Mouse (Mus musculus): ENCODE data around the gene Lrp10. TPM values are rescaled to one million over a fixed set of nuclear protein-coding genes. Genes with fewer than 3 reads are reported as not detected.

Lrp10 gene
- polyA plus RNA-seq, 1 experiment from 2014 or later, result 35.2 TPM

DNA sequence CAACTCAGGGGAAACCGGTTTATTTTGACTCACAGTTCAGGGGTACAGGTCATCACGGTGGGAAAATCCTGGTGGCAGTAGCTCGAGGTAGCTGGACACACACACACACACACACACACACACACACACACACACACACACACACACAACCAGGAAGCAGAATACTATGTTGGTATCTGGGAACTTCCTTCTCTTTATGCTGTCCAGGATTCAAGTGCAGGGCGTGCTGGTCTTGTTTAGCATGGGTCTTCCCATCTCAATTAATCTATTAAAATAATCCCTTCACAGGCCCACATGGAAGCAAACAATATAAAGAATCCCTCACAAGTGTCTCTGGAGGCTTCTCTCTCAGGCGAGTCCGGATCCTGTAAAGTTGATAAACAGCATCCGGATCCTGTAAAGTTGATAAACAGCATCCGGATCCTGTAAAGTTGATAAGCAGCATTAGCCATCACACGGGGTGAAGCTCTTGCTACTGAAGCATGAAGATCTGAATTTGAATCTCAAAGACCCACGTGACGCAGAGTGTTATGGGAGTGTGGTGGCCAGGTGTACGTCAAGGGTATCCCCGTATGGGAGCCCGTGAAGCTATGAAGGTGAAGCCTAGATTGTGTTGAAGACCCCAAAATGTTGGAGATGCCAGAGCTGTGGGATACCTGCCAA, 5.9 kb upstream of the Lrp10 start:
- Histone ChIP-seq H3K9me3 (replicated peaks; ENCODE audit: control insufficient read depth, low read length) (no peaks in the 10 kb centered on the region), H3K4me1 (ENCODE audit: control insufficient read depth, insufficient read depth, low read length) (no peaks in the 10 kb centered on the region), H3K27ac (ENCODE audit: low read depth, low read length) (no peak overlapping the region), H3K9ac (ENCODE audit: low read depth, low read length) (no peak overlapping the region), H3K27me3 (ENCODE audit: control insufficient read depth, insufficient read depth, low read length) (no peaks in the 10 kb centered on the region), H3K36me3 (ENCODE audit: control insufficient read depth, insufficient read depth, low read length) (no peaks in the 10 kb centered on the region), H3K4me3 (ENCODE audit: low read depth, low read length) (no peak overlapping the region), H3K4me2 (no peak overlapping the region)
- no peak for ATAC-seq (replicated peaks; ENCODE audit: insufficient number of reproducible peaks, low FRiP score, low TSS enrichment)
- 74% methylated on average over 14 of the region's 14 CpGs for WGBS (ENCODE audit: insufficient replicate concordance)

DNA sequence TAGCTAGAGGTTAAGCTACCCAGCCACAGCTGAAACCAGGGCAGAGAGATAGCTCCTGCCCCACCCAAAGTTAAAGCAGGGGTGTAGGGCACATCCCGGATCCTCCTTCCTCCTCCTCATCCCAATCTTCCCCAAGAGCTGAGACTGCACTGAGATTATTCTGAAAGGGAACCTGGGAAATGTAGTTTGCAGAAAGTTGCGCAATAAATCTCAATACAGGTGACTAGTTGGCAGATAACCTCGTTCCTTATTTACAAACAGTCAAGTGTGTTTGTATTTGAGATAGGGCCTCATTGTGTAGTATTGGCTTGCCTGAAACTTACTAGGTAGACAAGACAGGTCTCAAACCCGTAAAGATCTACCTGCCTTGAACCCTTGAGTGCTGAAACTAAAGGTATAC, 1.8 kb upstream of the Lrp10 start:
- H3K27me3 ChIP-seq (ENCODE audit: control insufficient read depth, insufficient read depth, low read length), result no peaks in the 10 kb centered on the region
- peaks cover 9% of the 10 kb centered on the region for H3K4me1 ChIP-seq (ENCODE audit: control insufficient read depth, insufficient read depth, low read length)
- 77% methylated on average over 4 of the region's 4 CpGs for WGBS (ENCODE audit: insufficient replicate concordance)
- no peak overlapping the region for H3K9ac ChIP-seq (ENCODE audit: low read depth, low read length)
- no peak overlapping the region for H3K27ac ChIP-seq (ENCODE audit: low read depth, low read length)
- no peak for ATAC-seq (replicated peaks; ENCODE audit: insufficient number of reproducible peaks, low FRiP score, low TSS enrichment)
- no peaks in the 10 kb centered on the region for H3K9me3 ChIP-seq (replicated peaks; ENCODE audit: control insufficient read depth, low read length)
- no peak overlapping the region for H3K4me3 ChIP-seq (ENCODE audit: low read depth, low read length)
- H3K36me3 ChIP-seq (ENCODE audit: control insufficient read depth, insufficient read depth, low read length), result no peaks in the 10 kb centered on the region
- no peak overlapping the region for H3K4me2 ChIP-seq

DNA sequence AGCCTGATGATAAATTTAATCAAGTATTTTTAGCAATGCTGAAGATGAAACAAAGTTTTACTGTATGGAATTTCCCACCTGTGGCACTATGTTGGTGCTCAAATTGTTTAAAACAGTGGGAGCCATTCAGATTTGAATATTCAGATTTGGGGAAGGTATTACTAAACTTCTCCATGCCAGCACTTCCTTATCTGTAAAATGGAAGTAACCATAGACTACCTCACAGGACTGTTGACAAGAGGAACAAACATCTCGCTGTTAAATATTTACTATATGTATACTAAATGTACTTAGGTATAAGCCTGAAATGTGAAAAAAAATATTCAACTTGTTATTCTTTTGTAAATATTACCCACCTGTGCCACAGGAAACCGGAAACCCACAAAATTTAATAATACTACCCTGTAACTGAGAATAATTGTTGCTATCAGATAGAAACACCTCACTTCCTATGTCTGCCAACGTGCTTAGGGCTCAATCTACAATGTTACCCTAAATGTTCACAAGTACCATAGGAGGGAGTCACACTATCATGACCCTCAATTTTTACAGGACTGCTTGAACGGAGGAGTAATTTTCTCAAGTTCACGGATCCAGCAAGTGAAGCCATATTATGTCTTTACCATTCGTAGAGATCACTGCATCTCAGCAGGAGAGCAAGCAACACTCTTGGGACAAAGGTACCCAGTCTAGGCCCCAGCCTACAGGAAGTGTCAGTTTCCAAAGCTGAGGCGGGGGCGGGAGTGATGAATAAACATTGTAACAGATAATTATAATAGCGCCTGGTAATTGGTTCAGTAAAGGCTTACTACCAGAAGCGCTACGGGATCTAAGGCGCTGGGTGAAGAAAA, 604 bp upstream of the Lrp10 start:
- Histone ChIP-seq H3K4me3 (ENCODE audit: low read depth, low read length) (peak overlapping the region; percentile 63), H3K36me3 (ENCODE audit: control insufficient read depth, insufficient read depth, low read length) (peaks cover 9% of the 10 kb centered on the region; the same call in 1 of the 2 replicates), H3K9me3 (replicated peaks; ENCODE audit: control insufficient read depth, low read length) (no peaks in the 10 kb centered on the region), H3K27ac (ENCODE audit: low read depth, low read length) (peak overlapping the region; percentile 81), H3K4me1 (ENCODE audit: control insufficient read depth, insufficient read depth, low read length) (peaks cover 9% of the 10 kb centered on the region), H3K27me3 (ENCODE audit: control insufficient read depth, insufficient read depth, low read length) (no peaks in the 10 kb centered on the region), H3K9ac (ENCODE audit: low read depth, low read length) (peak overlapping the region; percentile 83; the same call in 1 of the 2 replicates), H3K4me2 (peak overlapping the region; percentile 85)
- peak; percentile 3; the same call in 1 of the 2 replicates for ATAC-seq (replicated peaks; ENCODE audit: insufficient number of reproducible peaks, low FRiP score, low TSS enrichment)
- WGBS (ENCODE audit: insufficient replicate concordance), result 16% methylated on average over 12 of the region's 12 CpGs

DNA sequence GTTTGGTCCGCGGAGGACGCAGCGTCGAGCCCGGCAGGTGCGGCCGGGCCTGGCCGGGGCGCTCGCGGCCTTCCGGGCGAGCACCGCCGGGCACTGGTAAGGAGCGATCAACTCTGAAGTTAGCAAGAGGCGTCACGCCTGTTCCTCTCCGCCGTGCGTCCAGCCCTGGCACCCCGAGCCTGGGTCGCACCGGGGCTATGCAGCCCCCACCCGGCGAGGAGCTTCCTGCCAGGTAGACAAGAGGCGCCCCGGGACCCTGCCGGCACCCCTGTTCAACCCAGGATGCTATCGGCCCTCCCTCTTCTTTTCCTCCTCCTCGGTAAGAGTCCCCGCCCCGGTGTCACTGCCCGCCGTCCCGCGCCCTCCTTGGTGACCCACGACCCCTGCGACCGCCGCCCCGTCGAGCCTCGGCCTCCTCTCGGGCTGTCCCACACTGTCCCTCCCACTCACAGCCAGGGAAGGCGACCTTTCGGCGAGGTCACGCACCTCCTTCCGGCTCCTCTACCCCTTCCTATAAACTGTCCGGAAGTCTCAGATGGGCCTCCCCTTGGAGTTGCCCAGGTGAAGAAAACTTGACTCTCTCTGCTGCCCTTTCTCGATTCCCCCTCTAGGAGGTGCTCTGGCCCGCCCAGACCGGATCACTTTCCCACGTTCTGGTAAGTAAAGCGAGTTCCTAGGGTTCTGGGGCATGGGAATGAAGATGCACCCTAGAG, 512 bp downstream of the Lrp10 start:
- Histone ChIP-seq H3K9me3 (replicated peaks; ENCODE audit: control insufficient read depth, low read length) (no peaks in the 10 kb centered on the region), H3K4me1 (ENCODE audit: control insufficient read depth, insufficient read depth, low read length) (peaks cover 9% of the 10 kb centered on the region), H3K27me3 (ENCODE audit: control insufficient read depth, insufficient read depth, low read length) (no peaks in the 10 kb centered on the region), H3K9ac (ENCODE audit: low read depth, low read length) (peak overlapping the region; percentile 83), H3K4me2 (peak overlapping the region; percentile 85), H3K27ac (ENCODE audit: low read depth, low read length) (peak overlapping the region; percentile 81), H3K36me3 (ENCODE audit: control insufficient read depth, insufficient read depth, low read length) (peaks cover 14% of the 10 kb centered on the region; the same call in 1 of the 2 replicates), H3K4me3 (ENCODE audit: low read depth, low read length) (peak overlapping the region; percentile 63)
- ATAC-seq (replicated peaks; ENCODE audit: insufficient number of reproducible peaks, low FRiP score, low TSS enrichment), result peak; percentile 63
- 1% methylated on average over 48 of the region's 57 CpGs for WGBS (ENCODE audit: insufficient replicate concordance)

DNA sequence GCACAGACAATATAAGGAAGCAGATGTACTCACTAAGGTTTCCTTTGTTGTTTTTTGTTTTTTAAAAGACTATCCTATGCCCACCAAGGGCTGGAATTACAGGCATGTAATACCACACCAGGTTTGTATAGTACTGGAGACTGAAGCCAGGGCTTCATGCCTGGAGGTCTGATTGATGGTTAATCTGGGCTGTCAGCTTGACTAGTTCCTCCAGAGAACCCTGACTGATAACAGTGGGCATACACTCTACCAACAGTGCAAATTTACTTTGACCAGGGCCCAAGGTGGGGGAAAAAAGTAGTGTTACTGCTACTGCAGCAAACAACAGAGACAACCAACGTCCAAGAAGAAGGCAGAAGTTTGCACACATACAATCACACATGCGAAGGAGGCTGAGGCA, 7.5 kb downstream of the Lrp10 start:
- 81% methylated on average over 2 of the region's 2 CpGs for WGBS (ENCODE audit: insufficient replicate concordance)
- H3K9me3 ChIP-seq (replicated peaks; ENCODE audit: control insufficient read depth, low read length), result no peaks in the 10 kb centered on the region

DNA sequence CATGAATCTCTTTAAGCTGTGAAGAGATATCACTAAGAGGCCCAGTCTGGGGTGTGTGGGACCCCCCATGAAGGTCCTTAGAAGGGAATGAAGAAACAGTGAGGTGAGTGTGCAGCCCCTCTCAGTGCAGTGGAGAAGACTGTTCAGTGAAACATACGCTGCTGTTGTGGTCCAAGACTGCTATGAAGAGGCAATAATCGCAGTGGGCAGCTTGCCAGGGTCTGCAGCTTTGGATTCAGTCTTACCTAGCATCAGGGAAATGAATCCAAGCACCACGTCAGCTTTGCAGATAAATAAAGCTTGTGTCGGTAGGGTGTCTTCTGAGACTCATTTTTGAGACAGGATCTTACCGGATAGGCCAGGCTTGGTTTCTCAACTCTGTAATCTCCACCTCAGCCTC, 8.7 kb downstream of the Lrp10 start:
- Histone ChIP-seq H3K9ac (ENCODE audit: low read depth, low read length) (no peak overlapping the region), H3K4me1 (ENCODE audit: control insufficient read depth, insufficient read depth, low read length) (peaks cover 11% of the 10 kb centered on the region), H3K4me3 (ENCODE audit: low read depth, low read length) (no peak overlapping the region), H3K4me2 (no peak overlapping the region), H3K36me3 (ENCODE audit: control insufficient read depth, insufficient read depth, low read length) (peaks cover 15% of the 10 kb centered on the region), H3K27me3 (ENCODE audit: control insufficient read depth, insufficient read depth, low read length) (peaks cover 6% of the 10 kb centered on the region), H3K27ac (ENCODE audit: low read depth, low read length) (no peak overlapping the region), H3K9me3 (replicated peaks; ENCODE audit: control insufficient read depth, low read length) (no peaks in the 10 kb centered on the region)
- ATAC-seq (replicated peaks; ENCODE audit: insufficient number of reproducible peaks, low FRiP score, low TSS enrichment), result no peak
- 70% methylated on average over 5 of the region's 5 CpGs for WGBS (ENCODE audit: insufficient replicate concordance)

More for the DNA sequence above, 7.5 kb downstream of the Lrp10 start:
- no peak for ATAC-seq (replicated peaks; ENCODE audit: insufficient number of reproducible peaks, low FRiP score, low TSS enrichment)
- peaks cover 6% of the 10 kb centered on the region for H3K4me1 ChIP-seq (ENCODE audit: control insufficient read depth, insufficient read depth, low read length)
- peaks cover 18% of the 10 kb centered on the region for H3K36me3 ChIP-seq (ENCODE audit: control insufficient read depth, insufficient read depth, low read length)
- H3K4me3 ChIP-seq (ENCODE audit: low read depth, low read length), result no peak overlapping the region
- no peak overlapping the region for H3K27ac ChIP-seq (ENCODE audit: low read depth, low read length)
- H3K9ac ChIP-seq (ENCODE audit: low read depth, low read length), result no peak overlapping the region
- H3K27me3 ChIP-seq (ENCODE audit: control insufficient read depth, insufficient read depth, low read length), result peaks cover 3% of the 10 kb centered on the region
- H3K4me2 ChIP-seq, result no peak overlapping the region

DNA sequence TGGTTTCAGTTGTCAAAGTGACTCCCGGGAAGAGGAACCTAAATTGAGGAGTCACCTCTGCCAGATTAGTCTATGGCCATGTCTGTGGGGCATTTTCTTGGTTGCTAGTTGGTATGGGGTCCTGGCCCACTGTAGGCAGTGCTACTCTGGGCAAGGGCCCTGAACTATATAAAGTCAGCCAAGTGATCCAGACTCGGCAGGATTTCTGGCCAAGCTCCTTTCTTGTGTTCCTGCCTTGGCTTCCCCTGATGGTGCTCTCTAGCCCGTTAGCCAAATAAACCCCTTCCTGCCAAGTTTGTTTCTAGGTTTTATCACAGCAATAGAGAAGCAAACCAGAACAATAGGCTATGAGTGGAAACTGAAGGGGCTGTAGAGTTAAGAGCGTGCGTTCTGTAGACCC, 10.8 kb downstream of the Lrp10 start:
- Histone ChIP-seq H3K27me3 (ENCODE audit: control insufficient read depth, insufficient read depth, low read length) (peaks cover 25% of the 10 kb centered on the region), H3K4me2 (no peak overlapping the region), H3K9me3 (replicated peaks; ENCODE audit: control insufficient read depth, low read length) (no peaks in the 10 kb centered on the region), H3K9ac (ENCODE audit: low read depth, low read length) (no peak overlapping the region), H3K4me1 (ENCODE audit: control insufficient read depth, insufficient read depth, low read length) (peaks cover 14% of the 10 kb centered on the region), H3K27ac (ENCODE audit: low read depth, low read length) (no peak overlapping the region), H3K4me3 (ENCODE audit: low read depth, low read length) (no peak overlapping the region), H3K36me3 (ENCODE audit: control insufficient read depth, insufficient read depth, low read length) (peaks cover 1% of the 10 kb centered on the region)
- 72% methylated on average over 5 of the region's 5 CpGs for WGBS (ENCODE audit: insufficient replicate concordance)
- no peak for ATAC-seq (replicated peaks; ENCODE audit: insufficient number of reproducible peaks, low FRiP score, low TSS enrichment)

DNA sequence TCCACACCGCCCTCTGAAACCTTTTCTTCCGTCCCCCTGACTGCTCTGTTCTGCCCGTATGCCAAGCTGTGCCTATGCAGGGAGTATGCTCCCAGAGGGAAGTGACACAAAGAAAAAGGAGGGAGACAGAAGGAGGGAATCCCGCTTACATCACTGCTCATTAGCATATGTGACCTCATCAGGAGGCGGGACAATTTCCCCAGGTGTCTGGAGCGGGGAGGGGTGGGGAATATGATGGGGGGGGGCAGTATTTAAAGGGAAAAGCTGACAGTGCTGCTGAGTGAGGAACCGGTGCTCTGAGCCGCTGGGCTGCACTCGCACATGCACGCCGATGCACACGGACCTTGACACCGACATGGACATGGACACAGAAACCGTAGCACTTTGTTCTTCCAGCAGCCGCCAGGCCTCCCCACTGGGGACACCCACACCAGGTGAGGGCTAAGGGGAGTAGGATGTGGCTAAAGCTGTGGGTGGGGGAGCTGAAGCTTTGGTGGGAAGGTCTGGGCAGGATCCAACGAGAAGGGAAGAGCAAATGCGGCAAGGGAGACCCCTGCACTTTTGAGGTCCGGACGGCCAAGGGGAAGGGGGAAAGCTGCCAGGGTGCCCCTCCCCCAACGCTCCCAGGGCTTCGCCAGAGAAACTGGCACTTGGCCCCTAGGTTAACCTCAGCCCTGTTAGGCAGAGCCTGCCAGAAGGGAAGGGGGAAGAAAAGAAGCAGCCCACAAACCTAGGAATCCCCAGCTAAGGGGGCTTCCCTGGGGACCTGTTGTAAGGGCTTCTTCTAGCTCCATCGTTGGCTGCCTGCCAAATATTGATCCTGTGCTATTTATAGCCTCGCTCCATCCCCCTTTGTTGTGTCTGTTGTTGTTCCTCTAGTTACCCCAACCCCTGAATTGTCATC, 12.3 kb downstream of the Lrp10 start, which contains the start of gene Rem2:
TSS of gene Rem2 (plus strand) at position 160 of the 904 bp plus-strand sequence.
- H3K27ac ChIP-seq (ENCODE audit: low read depth, low read length), result no peak within 1 kb of the TSS
- peak within 1 kb of the TSS; percentile 94 for H3K4me2 ChIP-seq
- 1% methylated on average over 23 of the region's 23 CpGs for WGBS (ENCODE audit: insufficient replicate concordance)
- no peaks in the 10 kb centered on the region for H3K9me3 ChIP-seq (replicated peaks; ENCODE audit: control insufficient read depth, low read length)
- peak within 1 kb of the TSS; percentile 68 for H3K9ac ChIP-seq (ENCODE audit: low read depth, low read length)
- H3K36me3 ChIP-seq (ENCODE audit: control insufficient read depth, insufficient read depth, low read length), result no peaks in the 10 kb centered on the region
- peak within 1 kb of the TSS; percentile 54 for H3K4me3 ChIP-seq (ENCODE audit: low read depth, low read length)
- peaks cover 30% of the 10 kb centered on the region for H3K27me3 ChIP-seq (ENCODE audit: control insufficient read depth, insufficient read depth, low read length)
- peak; percentile 51 for ATAC-seq (replicated peaks; ENCODE audit: insufficient number of reproducible peaks, low FRiP score, low TSS enrichment)
- H3K4me1 ChIP-seq (ENCODE audit: control insufficient read depth, insufficient read depth, low read length), result peaks cover 18% of the 10 kb centered on the region

Data from heart, embryonic 11.5 days (tissue).